Mouse (Mus musculus): Measurements from ENCODE around the gene Notch1. TPM values are rescaled to one million over a fixed set of nuclear protein-coding genes. Genes with fewer than 3 reads are reported as not detected.
A peak's percentile ranks its signal among the peaks of the same experiment; 100 is the strongest.

Gene Notch1
- polyA plus RNA-seq, 1 experiment from 2014 or later = 27.9 TPM

DNA sequence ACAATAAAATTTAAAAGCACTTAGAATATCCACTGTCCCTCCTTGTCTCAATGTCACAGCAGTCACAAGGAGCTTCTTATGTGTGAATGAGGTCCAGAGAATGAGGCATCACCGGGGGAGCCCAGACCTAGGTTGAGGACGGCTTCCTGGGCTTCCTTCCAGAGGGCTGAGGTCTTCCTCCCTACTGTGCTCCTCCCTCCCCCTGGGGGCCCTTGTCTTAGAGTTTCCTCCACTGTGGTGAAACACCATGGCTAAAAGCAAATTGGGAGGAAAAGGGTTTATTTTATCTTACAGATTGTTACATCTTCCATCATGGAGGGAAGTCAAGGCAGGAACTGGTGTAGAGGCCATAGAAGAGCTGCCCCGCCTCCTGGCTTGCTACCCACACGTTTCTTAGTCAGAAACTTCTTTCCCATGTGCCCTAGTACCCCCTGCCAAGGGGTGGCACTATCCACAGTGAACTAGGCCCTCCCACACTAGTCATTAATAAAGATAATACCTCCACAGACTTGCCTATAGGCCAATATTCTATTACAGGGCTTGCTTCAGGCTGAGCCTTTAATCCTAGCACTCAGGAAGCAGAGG, 12.8 kb upstream of the Notch1 start:
- no peak overlapping the region for H3K4me3 ChIP-seq (replicated peaks)
- H3K9me3 ChIP-seq = no peaks in the 10 kb centered on the region
- H3K9ac ChIP-seq (replicated peaks) = no peak overlapping the region
- no peak overlapping the region for H3K27ac ChIP-seq
- H3K4me1 ChIP-seq (replicated peaks) = peaks cover 30% of the 10 kb centered on the region
- H3K27me3 ChIP-seq = no peaks in the 10 kb centered on the region
- H3K4me2 ChIP-seq (replicated peaks) = no peak overlapping the region
- WGBS = 63% methylated on average over 4 of the region's 4 CpGs
- no peaks in the 10 kb centered on the region for H3K36me3 ChIP-seq
- no peak for ATAC-seq

DNA sequence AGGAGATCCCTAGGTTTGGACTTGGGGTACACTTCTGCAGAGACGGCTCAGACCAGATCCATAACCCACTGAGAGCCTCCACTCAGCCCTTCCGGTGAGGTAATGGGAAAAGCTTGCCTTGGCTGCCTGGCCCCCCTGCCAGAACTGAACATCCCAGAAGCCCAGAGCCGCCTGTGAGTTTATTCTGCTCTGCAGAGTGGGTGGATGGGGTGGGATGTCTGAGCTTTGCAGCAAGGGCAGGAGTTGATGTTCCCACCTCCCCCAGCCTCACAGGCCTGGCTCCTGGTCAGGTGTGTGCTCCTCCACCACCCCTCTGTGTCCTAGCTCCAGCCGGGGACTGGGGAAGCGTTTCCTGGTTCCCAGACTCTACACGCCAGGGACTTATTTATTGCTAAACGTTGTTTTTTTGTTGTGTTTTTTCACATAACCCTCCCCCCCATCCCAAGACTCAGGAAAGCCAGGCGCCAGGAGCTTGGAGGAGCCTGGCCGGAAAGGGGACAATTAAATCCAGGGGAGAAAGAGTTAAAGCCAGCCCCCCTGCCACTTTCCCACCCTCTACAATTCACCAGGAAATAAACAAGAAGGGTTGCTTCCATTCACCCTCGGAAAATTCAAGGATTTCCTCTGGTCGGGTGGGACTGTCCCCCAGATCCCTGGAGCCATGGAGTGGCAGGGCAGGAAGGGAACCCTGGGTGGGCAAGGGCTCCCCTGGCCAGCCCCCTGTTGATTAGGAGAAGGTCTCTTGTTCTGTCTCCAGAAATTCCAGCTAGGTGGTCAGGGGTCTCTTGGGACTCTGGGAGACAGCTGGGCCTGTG, 10.2 kb upstream of the Notch1 start:
- no peak overlapping the region for H3K4me2 ChIP-seq (replicated peaks)
- no peaks in the 10 kb centered on the region for H3K36me3 ChIP-seq
- peaks cover 5% of the 10 kb centered on the region; the same call in 1 of the 2 replicates for H3K4me1 ChIP-seq (replicated peaks)
- H3K9me3 ChIP-seq = no peaks in the 10 kb centered on the region
- H3K27me3 ChIP-seq = no peaks in the 10 kb centered on the region
- H3K27ac ChIP-seq = peak overlapping the region; percentile 40; the same call in 1 of the 2 replicates
- ATAC-seq = no peak
- WGBS = 53% methylated on average over 11 of the region's 11 CpGs
- no peak overlapping the region for H3K9ac ChIP-seq (replicated peaks)
- H3K4me3 ChIP-seq (replicated peaks) = no peak overlapping the region

DNA sequence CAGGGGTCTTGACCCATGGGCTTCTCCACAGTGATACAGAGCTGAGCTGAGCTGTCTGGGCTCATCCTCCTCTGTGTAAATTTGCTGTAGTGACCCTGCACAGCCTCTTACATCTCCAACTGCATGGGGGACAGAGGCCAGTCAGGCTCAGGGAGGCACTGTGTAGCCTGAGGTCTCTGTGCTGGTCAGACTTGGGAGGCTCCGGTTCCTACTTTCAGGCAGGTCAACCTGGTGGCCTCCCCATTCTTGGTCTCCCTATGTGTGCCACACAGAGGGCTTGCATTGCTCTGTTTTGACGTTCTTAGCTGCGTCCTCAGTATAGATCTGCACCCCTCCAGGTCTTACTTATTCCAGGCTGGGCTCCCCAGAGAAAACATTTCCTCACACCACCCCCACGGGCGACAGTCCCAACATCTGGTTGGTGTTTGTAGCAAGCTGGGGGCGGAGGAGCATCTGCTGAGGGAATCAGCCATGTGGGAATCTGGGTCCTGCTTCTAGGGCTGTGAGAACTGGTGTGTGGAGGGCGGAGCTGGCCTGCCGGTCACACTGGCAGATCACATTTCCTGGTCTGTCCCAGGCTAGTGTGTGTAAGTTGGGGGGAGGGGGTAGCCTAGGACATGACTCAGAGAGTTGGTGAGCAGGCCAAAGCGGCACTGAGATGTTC, 9.0 kb upstream of the Notch1 start:
- H3K9ac ChIP-seq (replicated peaks) = no peak overlapping the region
- WGBS = 49% methylated on average over 9 of the region's 9 CpGs
- H3K36me3 ChIP-seq = no peaks in the 10 kb centered on the region
- no peak overlapping the region for H3K4me2 ChIP-seq (replicated peaks)
- no peaks in the 10 kb centered on the region for H3K27me3 ChIP-seq
- peaks cover 5% of the 10 kb centered on the region; the same call in 1 of the 2 replicates for H3K4me1 ChIP-seq (replicated peaks)
- ATAC-seq = peak; percentile 34; the same call in 1 of the 2 replicates
- peak overlapping the region; percentile 21; the same call in 1 of the 2 replicates for H3K27ac ChIP-seq
- no peaks in the 10 kb centered on the region for H3K9me3 ChIP-seq
- no peak overlapping the region for H3K4me3 ChIP-seq (replicated peaks)

DNA sequence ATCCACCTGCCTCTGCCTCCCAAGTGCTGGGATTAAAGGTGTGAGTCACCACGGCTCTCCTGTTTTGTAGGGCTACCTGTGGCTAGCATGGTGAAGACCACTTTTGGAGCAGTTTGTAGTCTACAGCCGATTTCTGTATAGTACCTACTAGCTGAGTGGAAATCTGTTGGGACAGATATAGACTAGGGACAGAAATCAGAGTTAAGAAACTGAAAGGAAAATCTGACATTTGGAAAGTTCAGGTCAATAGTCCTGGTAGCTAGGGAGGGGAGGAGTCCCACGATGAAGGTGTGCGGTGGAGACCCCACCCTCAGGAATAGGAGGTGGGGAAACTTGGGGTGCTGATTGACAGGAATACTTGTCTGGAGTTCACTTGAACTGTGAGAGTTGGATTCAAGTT, 5.9 kb upstream of the Notch1 start:
- no peak for ATAC-seq
- Histone ChIP-seq H3K4me3 (replicated peaks) (no peak overlapping the region), H3K27ac (no peak overlapping the region), H3K36me3 (no peaks in the 10 kb centered on the region), H3K4me1 (replicated peaks) (peaks cover 16% of the 10 kb centered on the region), H3K9me3 (no peaks in the 10 kb centered on the region), H3K4me2 (replicated peaks) (no peak overlapping the region), H3K9ac (replicated peaks) (no peak overlapping the region), H3K27me3 (no peaks in the 10 kb centered on the region)
- WGBS = 88% methylated on average over 4 of the region's 4 CpGs

DNA sequence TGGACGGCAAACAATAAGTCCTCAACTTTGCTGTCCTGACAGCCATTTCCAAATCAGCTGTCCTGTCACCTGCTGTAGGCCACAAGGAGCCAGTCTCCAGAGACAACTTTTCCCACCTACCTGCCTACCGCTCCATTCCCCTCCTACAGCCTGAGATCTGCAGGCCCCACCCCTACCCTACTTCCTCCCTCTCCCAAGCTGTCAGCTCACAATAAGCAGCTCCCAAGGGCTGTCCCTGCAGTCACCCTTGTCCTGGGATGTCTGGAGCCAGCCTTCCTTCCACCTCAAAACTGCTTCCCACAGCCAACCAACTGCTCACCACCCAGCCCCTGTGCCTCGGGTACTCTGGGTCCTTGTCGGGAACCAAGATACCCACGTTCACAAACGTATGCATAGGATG, 3.3 kb upstream of the Notch1 start:
- H3K27ac ChIP-seq = no peak overlapping the region
- no peaks in the 10 kb centered on the region for H3K27me3 ChIP-seq
- H3K4me1 ChIP-seq (replicated peaks) = peaks cover 13% of the 10 kb centered on the region
- H3K4me2 ChIP-seq (replicated peaks) = no peak overlapping the region
- no peak overlapping the region for H3K9ac ChIP-seq (replicated peaks)
- no peaks in the 10 kb centered on the region for H3K9me3 ChIP-seq
- H3K4me3 ChIP-seq (replicated peaks) = no peak overlapping the region
- H3K36me3 ChIP-seq = no peaks in the 10 kb centered on the region
- WGBS = 95% methylated on average over 6 of the region's 6 CpGs
- ATAC-seq = no peak

DNA sequence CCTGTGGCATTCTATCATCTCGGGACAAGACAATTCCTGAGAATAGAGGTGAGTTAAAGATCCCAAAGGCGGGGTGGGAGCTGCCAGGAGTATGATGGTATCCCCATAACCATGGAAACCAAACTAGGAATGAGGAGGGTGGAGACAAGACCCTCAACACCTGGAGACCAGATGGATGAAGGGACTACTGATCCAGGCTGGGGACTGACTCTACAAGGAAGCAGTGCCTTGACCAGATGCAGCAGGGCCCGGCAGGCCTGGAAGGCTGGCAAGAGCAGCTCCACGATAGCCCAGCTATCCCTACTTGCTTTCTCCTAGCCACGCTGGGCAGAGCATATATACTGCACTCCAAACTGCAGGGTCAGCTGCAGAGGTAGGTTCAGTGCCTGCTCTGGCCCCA, 524 bp upstream of the Notch1 start:
- ATAC-seq = no peak
- no peaks in the 10 kb centered on the region for H3K36me3 ChIP-seq
- no peak overlapping the region for H3K4me2 ChIP-seq (replicated peaks)
- WGBS = 84% methylated on average over 5 of the region's 5 CpGs
- H3K9ac ChIP-seq (replicated peaks) = no peak overlapping the region
- H3K9me3 ChIP-seq = no peaks in the 10 kb centered on the region
- no peak overlapping the region for H3K27ac ChIP-seq
- no peaks in the 10 kb centered on the region for H3K27me3 ChIP-seq
- H3K4me1 ChIP-seq (replicated peaks) = peaks cover 13% of the 10 kb centered on the region
- H3K4me3 ChIP-seq (replicated peaks) = no peak overlapping the region

DNA sequence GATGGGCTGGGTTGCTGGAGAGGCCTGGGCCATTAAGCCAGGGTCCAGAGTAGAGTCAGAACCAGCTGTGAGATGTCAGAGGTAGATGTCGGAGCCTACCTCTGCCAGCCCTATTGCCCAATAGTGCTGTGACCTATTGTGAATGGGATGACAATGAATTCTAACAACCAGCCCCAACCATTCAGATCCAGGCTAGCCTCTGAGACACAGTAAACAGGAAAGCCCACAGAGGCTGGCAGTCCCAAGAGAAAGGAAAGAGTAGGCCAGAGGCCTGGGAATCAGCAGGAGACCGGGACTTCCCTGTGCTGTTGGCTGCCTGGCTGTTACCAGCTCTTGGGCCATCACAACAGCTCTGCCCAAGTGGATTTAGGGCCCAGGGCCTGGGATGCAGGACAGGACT, 1.1 kb downstream of the Notch1 start:
- WGBS = 85% methylated on average over 2 of the region's 2 CpGs
- Histone ChIP-seq H3K4me2 (replicated peaks) (no peak overlapping the region), H3K36me3 (no peaks in the 10 kb centered on the region), H3K27ac (no peak overlapping the region), H3K27me3 (no peaks in the 10 kb centered on the region), H3K9ac (replicated peaks) (no peak overlapping the region), H3K4me1 (replicated peaks) (peaks cover 13% of the 10 kb centered on the region), H3K9me3 (no peaks in the 10 kb centered on the region), H3K4me3 (replicated peaks) (no peak overlapping the region)
- no peak for ATAC-seq

DNA sequence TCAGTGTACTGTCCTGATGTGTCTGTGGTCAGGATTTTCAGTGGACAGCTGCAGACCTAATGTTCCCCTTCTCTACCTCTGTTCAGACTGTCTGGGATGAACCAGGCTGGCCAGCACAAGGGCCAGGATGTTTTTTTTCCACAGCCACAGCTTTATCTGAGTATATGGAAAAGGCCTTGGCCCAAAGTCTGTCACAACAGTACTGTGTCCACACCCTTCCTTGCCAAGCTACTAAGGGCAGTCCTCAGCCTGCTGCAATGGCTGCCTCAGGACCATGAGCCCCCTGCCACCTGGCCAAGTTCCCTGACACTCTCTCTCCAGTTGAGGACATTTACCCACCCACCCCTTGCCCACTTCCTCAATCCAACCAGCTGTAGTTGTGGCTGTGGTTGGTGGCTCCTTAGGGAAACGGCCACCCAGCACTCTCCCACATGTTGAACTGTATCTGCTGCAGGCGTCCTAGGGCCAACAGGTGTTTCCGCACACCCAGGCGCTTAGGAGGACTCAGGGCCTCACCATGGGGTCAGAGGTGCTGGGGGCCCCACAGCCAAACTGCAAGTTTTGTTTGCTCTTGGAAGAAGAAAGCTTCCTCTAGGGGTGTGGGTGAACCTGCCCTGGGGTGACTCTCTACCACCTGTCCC, 3.2 kb downstream of the Notch1 start:
- WGBS = 91% methylated on average over 4 of the region's 4 CpGs

DNA sequence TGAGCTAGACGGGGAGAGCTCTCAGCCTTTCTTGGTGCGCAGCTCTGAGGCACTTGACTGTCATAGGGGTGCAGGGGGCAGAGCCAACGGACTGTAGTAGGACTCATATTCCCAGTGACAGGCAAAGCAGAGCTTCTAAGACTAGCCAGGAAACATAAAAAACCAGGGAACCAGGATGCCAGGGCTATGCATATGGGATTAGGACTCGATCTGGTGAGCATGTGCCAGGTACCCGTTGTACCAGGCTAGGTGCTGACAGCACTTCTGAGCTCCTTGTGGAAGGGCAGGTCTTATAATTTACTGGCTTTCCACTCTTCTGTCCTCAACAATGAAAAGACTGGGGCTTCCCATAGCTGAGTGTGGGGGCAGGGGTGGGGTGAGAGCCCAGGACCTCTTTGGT, 7.8 kb downstream of the Notch1 start:
- peaks cover 19% of the 10 kb centered on the region; the same call in 1 of the 2 replicates for H3K27me3 ChIP-seq
- WGBS = 85% methylated on average over 5 of the region's 5 CpGs
- H3K9ac ChIP-seq (replicated peaks) = no peak overlapping the region
- no peaks in the 10 kb centered on the region for H3K36me3 ChIP-seq
- no peak for ATAC-seq
- H3K4me1 ChIP-seq (replicated peaks) = peaks cover 40% of the 10 kb centered on the region
- no peak overlapping the region for H3K4me2 ChIP-seq (replicated peaks)
- H3K4me3 ChIP-seq (replicated peaks) = no peak overlapping the region
- H3K27ac ChIP-seq = no peak overlapping the region
- H3K9me3 ChIP-seq = no peaks in the 10 kb centered on the region

More for the DNA sequence above, 3.2 kb downstream of the Notch1 start:
- Histone ChIP-seq H3K4me3 (replicated peaks) (no peak overlapping the region), H3K9ac (replicated peaks) (no peak overlapping the region), H3K4me1 (replicated peaks) (peaks cover 9% of the 10 kb centered on the region; the same call in 1 of the 2 replicates), H3K9me3 (no peaks in the 10 kb centered on the region), H3K4me2 (replicated peaks) (no peak overlapping the region), H3K27ac (no peak overlapping the region), H3K27me3 (no peaks in the 10 kb centered on the region), H3K36me3 (no peaks in the 10 kb centered on the region)
- ATAC-seq = no peak

DNA sequence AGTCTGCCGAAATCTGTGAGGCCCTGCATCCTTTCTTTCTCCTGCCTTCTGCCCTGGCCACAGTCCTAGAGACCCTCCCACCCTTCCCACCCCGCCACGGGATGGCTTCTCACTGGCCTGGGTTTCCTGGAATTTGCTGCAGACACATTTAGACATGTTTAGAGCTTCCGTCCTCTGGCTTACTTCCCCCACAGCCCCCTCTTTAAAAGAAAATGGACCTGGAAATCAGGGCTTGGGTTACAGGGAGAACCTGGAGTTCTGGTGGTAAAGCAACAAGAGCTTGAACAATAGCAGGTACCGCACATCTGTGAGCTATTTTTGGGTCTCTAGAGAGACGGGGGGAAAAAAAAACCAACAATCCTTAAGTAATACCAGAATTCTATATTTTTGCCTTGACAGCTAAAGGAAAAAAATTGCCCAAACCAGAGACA, 8.5 kb downstream of the Notch1 start:
- Histone ChIP-seq H3K27me3 (peaks cover 26% of the 10 kb centered on the region), H3K27ac (peak overlapping the region; percentile 39; the same call in 1 of the 2 replicates), H3K9ac (replicated peaks) (no peak overlapping the region), H3K4me1 (replicated peaks) (peaks cover 46% of the 10 kb centered on the region), H3K36me3 (no peaks in the 10 kb centered on the region), H3K4me2 (replicated peaks) (no peak overlapping the region), H3K9me3 (no peaks in the 10 kb centered on the region), H3K4me3 (replicated peaks) (no peak overlapping the region)
- WGBS = 20% methylated on average over 6 of the region's 6 CpGs
- ATAC-seq = no peak

DNA sequence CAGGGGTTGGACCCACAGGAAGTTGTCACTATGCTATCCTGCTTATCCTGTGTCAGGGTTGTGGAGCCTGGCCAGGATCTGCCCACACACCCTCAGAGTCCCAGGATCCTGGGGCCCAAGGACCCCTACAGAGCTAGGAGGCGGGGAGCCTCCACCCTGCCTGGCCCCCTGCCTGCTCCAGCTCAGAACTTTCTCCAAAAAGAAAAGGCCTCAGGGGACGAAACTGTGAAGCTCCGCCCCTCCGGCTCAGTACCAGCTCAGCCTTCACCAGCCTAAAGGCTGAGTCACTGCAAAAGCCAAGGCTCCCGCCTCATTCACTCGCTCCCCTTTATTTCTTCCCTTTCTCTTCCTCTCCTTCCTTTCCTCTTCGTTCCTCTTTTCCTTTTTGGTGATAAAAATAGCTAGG, 9.0 kb downstream of the Notch1 start:
- Histone ChIP-seq H3K4me3 (replicated peaks) (no peak overlapping the region), H3K27ac (peak overlapping the region; percentile 51; the same call in 1 of the 2 replicates), H3K4me1 (replicated peaks) (peaks cover 51% of the 10 kb centered on the region), H3K9ac (replicated peaks) (no peak overlapping the region), H3K27me3 (peaks cover 29% of the 10 kb centered on the region), H3K9me3 (no peaks in the 10 kb centered on the region), H3K36me3 (no peaks in the 10 kb centered on the region), H3K4me2 (replicated peaks) (no peak overlapping the region)
- ATAC-seq = no peak; the same call in 1 of the 2 replicates
- 4% methylated on average over 7 of the region's 7 CpGs for WGBS

Data from midbrain, embryonic 13.5 days (tissue).